Mouse (Mus musculus) E14TG2a.4 (cell line): ENCODE measurements around the gene Wwox.

Experiments
- CTCF ChIP-seq: conservative IDR thresholded peaks from 2 replicates; pipeline ENCODE4 v1.5.1; 2014; ENCODE audit warnings: low read length
- POU5F1 ChIP-seq: IDR thresholded peaks from 2 replicates; pipeline ENCODE4 v1.6.1; 2014; ENCODE audit warnings: low read length, borderline replicate concordance

DNA sequence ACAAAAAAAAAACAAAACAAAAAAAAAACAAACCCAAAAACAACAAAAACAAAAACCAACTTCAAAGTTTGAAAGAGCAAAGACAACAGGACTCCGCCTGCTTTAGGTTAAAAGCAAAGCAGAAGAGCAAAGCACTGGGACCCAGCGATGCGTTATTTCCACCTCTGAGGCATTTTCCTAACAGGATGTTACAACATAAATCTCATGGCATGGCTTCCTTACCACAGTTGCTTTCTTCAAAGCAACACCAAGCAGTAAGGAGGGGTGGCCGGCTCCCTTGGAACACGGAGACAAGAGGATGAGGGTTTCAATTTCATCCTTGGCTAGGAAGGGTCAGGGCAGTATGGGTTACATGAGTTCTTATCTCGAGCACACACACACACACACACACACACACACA is 20.6 kb upstream of the Wwox start:
- no peak for TF ChIP-seq CTCF
- TF ChIP-seq POU5F1: no peak
